Mouse (Mus musculus) cortical plate, adult 2 months (tissue): ENCODE results near the gene Prcc.

Experiments used
- CTCF ChIP-seq: fragments of 200-500 bp; IDR thresholded peaks from 2 replicates; pipeline ENCODE4 v1.5.1; 2011; ENCODE audit warnings: mild to moderate bottlenecking, control low read depth, low read length; ENCODE audit not compliant: insufficient read depth; ENCODE audit errors: extremely low read depth
- POLR2A ChIP-seq: fragments of 200-500 bp; IDR thresholded peaks from 2 replicates; pipeline ENCODE4 v1.6.1; 2011; ENCODE audit warnings: mild to moderate bottlenecking, low read length, control low read depth; ENCODE audit not compliant: insufficient read depth; ENCODE audit errors: extremely low read depth

DNA sequence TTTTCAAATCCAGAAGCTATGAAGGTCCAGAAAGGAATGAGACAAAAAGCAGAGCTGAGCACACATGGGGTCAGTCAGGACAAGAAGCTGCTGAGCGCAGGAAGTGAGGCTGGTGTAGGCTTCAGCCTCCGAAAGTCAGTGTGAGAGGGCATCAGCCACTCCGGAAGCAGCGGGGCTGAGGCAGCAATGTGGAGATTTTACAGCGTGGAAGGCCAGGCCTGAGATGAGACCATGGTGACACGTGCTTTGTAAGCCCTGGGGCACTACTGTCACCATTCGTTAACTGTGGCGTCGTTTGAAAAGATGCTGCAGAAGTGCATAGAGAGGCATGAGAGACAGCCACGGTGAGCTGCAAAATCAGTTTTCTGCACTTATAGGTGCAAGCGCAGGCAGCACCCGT is 67.2 kb downstream of the Prcc start:
- TF ChIP-seq POLR2A (no peak), CTCF (no peak)
